ENCODE assay signal across 16 mouse cellular contexts in genomic region chr4:49211582-49211981, GRCm38 (mm10).
A peak's percentile ranks its signal among the peaks of the same experiment; 100 is the strongest.
DNase-seq lines count a peak whose midpoint lies in the region; ATAC-seq and TF ChIP-seq lines count a peak whose summit lies in the region.
"Had no signal": no experiment of that assay in that cellular context is flagged by ENCODE, and none has a peak within 500 bp of the region (broad histone marks: within the 10 kb centered on the region; RNA-seq: fewer than 3 reads in every experiment).

No protein-coding gene starts in this region.

- ATAC-seq in hindbrain, postnatal 0 days: no peak
- no peak for ATAC-seq in hindbrain, embryonic 11.5 days (ENCODE audit: low FRiP score)
- no peak for ATAC-seq in liver, embryonic 14.5 days (ENCODE audit: insufficient read depth)
- ATAC-seq in liver, embryonic 11.5 days (replicated peaks; ENCODE audit: low FRiP score): no peak

- TF ChIP-seq CTCF in hindbrain, postnatal 0 days (IDR thresholded peaks at IDR 0.05; ENCODE audit: low read depth): peak; percentile 47
- 0 out of 2 replicates have a peak, but pooled peaks have one; percentile 8 for TF ChIP-seq CTCF in liver, embryonic 14.5 days (IDR thresholded peaks at IDR 0.05; ENCODE audit: low read depth)
- TF ChIP-seq CTCF in CH12.LX (conservative IDR thresholded peaks at IDR 0.05 in 1 of 2, IDR thresholded peaks at IDR 0.05 in 1 of 2; ENCODE audit: low read depth in 2 of 2, low read length in 2 of 2): peak in 1 of 2 experiments; percentile 63; a peak in 2 of 4 replicates

- H3K4me2 ChIP-seq in hindbrain, postnatal 0 days (ENCODE audit: low read depth, low read length): no peak overlapping the region
- H3K4me2 ChIP-seq in hindbrain, embryonic 11.5 days (replicated peaks; ENCODE audit: low read depth, low read length): no peak overlapping the region
- H3K4me2 ChIP-seq in liver, embryonic 14.5 days (ENCODE audit: low read depth): no peak overlapping the region
- H3K4me2 ChIP-seq in liver, embryonic 11.5 days: no peak overlapping the region
- H3K4me2 ChIP-seq in CH12.LX (ENCODE audit: insufficient read depth, low read depth, poor library complexity, severe bottlenecking): no peak overlapping the region
- H3K4me2 ChIP-seq: embryonic facial prominence, embryonic 13.5 days; hindbrain, embryonic 14.5 days; kidney, embryonic 15.5 days; liver, embryonic 13.5 days; midbrain, embryonic 12.5 days had no signal

- H3K4me1 ChIP-seq in hindbrain, postnatal 0 days (ENCODE audit: insufficient read depth, low read length): peaks cover 4% of the 10 kb centered on the region; the same call in 1 of the 2 replicates
- no peaks in the 10 kb centered on the region for H3K4me1 ChIP-seq in hindbrain, embryonic 11.5 days (replicated peaks; ENCODE audit: control insufficient read depth, insufficient read depth, low read length)
- H3K4me1 ChIP-seq in liver, embryonic 14.5 days (replicated peaks; ENCODE audit: control insufficient read depth in 2 of 2, insufficient read depth in 2 of 2, low read length in 1 of 2): no peaks in the 10 kb centered on the region
- H3K4me1 ChIP-seq in liver, embryonic 11.5 days (replicated peaks; ENCODE audit: control insufficient read depth, insufficient read depth, low read length): no peaks in the 10 kb centered on the region
- H3K4me1 ChIP-seq in CH12.LX (ENCODE audit: control insufficient read depth in 1 of 2, insufficient read depth in 2 of 2): no peaks in the 10 kb centered on the region
- H3K4me1 ChIP-seq: embryonic facial prominence, embryonic 13.5 days; kidney, embryonic 15.5 days; liver, embryonic 13.5 days; midbrain, embryonic 12.5 days had no signal

- peak; percentile 53 for TF ChIP-seq RAD21 in CH12.LX (IDR thresholded peaks at IDR 0.05; ENCODE audit: low read depth, low read length)

- no peak overlapping the region for H3K4me3 ChIP-seq in hindbrain, postnatal 0 days (ENCODE audit: low read length)
- H3K4me3 ChIP-seq in hindbrain, embryonic 11.5 days (ENCODE audit: low read depth, low read length): no peak overlapping the region
- no peak overlapping the region for H3K4me3 ChIP-seq in liver, embryonic 14.5 days (ENCODE audit: insufficient read depth in 1 of 2, low read depth in 2 of 2, low read length in 2 of 2)
- no peak overlapping the region for H3K4me3 ChIP-seq in liver, embryonic 11.5 days (ENCODE audit: low read depth, low read length)
- no peak overlapping the region for H3K4me3 ChIP-seq in CH12.LX (replicated peaks in 1 of 3; ENCODE audit: low read depth in 2 of 3, low read length in 2 of 3, poor library complexity in 1 of 3)
- H3K4me3 ChIP-seq: embryonic facial prominence, embryonic 13.5 days; kidney, embryonic 15.5 days; liver, embryonic 13.5 days; midbrain, embryonic 12.5 days had no signal

- DNase-seq in hindbrain, postnatal 0 days (ENCODE audit: low spot score): peak; percentile 48
- no peak for DNase-seq in hindbrain, embryonic 11.5 days (ENCODE audit: low spot score)
- no peak for DNase-seq in liver, embryonic 14.5 days (ENCODE audit: low read depth in 3 of 3, low spot score in 3 of 3)
- DNase-seq in liver, embryonic 11.5 days (ENCODE audit: low spot score): no peak
- no peak for DNase-seq in CH12.LX (ENCODE audit: extremely low read depth)
- DNase-seq in brain, adult 2 months (ENCODE audit: low read depth, low spot score): peak; percentile 62
- DNase-seq in B cell, adult 2 months: no peak
- DNase-seq: cerebellum, adult 11 months; heart, postnatal 10 days; layer of hippocampus, adult 9-11 months; liver, embryonic 13.5 days; lung, postnatal 4 days had no signal

- no peaks in the 10 kb centered on the region for H3K79me2 ChIP-seq in CH12.LX (replicated peaks; ENCODE audit: control insufficient read depth, extremely low read depth, insufficient read depth, poor library complexity, severe bottlenecking)

- in situ Hi-C loops in CH12.LX (cut with MboI; ENCODE audit: low pct_ligation_motif_present, low pct_unique_long_range_greater_than_20kb, low sequenced_read_pairs): no loop called here

- H3K27me3 ChIP-seq in hindbrain, postnatal 0 days (ENCODE audit: insufficient read depth, low read length): no peaks in the 10 kb centered on the region
- no peaks in the 10 kb centered on the region for H3K27me3 ChIP-seq in hindbrain, embryonic 11.5 days (ENCODE audit: control insufficient read depth, insufficient read depth, low read length)
- H3K27me3 ChIP-seq in liver, embryonic 14.5 days (ENCODE audit: control insufficient read depth, insufficient read depth, low read length): no peaks in the 10 kb centered on the region
- H3K27me3 ChIP-seq in liver, embryonic 11.5 days (replicated peaks; ENCODE audit: control insufficient read depth, insufficient read depth, low read length): no peaks in the 10 kb centered on the region
- no peaks in the 10 kb centered on the region for H3K27me3 ChIP-seq in CH12.LX (replicated peaks)
- H3K27me3 ChIP-seq: embryonic facial prominence, embryonic 13.5 days; kidney, embryonic 15.5 days; liver, embryonic 13.5 days; midbrain, embryonic 12.5 days had no signal

- no peaks in the 10 kb centered on the region for H3K36me3 ChIP-seq in hindbrain, postnatal 0 days (ENCODE audit: insufficient read depth, low read length)
- H3K36me3 ChIP-seq in hindbrain, embryonic 11.5 days (ENCODE audit: control insufficient read depth, insufficient read depth, low read length): no peaks in the 10 kb centered on the region
- H3K36me3 ChIP-seq in liver, embryonic 14.5 days (replicated peaks; ENCODE audit: control insufficient read depth, insufficient read depth, low read depth): no peaks in the 10 kb centered on the region
- no peaks in the 10 kb centered on the region for H3K36me3 ChIP-seq in liver, embryonic 11.5 days (ENCODE audit: control insufficient read depth, insufficient read depth, low read length)
- H3K36me3 ChIP-seq in CH12.LX (replicated peaks in 1 of 2; ENCODE audit: control insufficient read depth in 1 of 2, insufficient read depth in 1 of 2, low read length in 1 of 2): no peaks in the 10 kb centered on the region
- H3K36me3 ChIP-seq: embryonic facial prominence, embryonic 13.5 days; kidney, embryonic 15.5 days; liver, embryonic 13.5 days; midbrain, embryonic 12.5 days had no signal

- H3K9ac ChIP-seq in hindbrain, postnatal 0 days (replicated peaks; ENCODE audit: low read length): no peak overlapping the region
- no peak overlapping the region for H3K9ac ChIP-seq in hindbrain, embryonic 11.5 days (ENCODE audit: low read depth, low read length)
- H3K9ac ChIP-seq in liver, embryonic 14.5 days (replicated peaks): no peak overlapping the region
- no peak overlapping the region for H3K9ac ChIP-seq in liver, embryonic 11.5 days (ENCODE audit: low read depth, low read length)
- no peak overlapping the region for H3K9ac ChIP-seq in CH12.LX (ENCODE audit: insufficient read depth, low read depth)
- H3K9ac ChIP-seq: embryonic facial prominence, embryonic 13.5 days; hindbrain, embryonic 14.5 days; kidney, embryonic 15.5 days; liver, embryonic 13.5 days; midbrain, embryonic 12.5 days had no signal

- dilution Hi-C loops in CH12.LX (cut with MboI; ENCODE audit: extremely low pct_ligation_motif_present, extremely low pct_unique_long_range_greater_than_20kb, low sequenced_read_pairs): no loop called here

- no peak overlapping the region for H3K27ac ChIP-seq in hindbrain, postnatal 0 days
- H3K27ac ChIP-seq in hindbrain, embryonic 11.5 days (ENCODE audit: low read depth, low read length): no peak overlapping the region
- H3K27ac ChIP-seq in liver, embryonic 14.5 days: no peak overlapping the region
- no peak overlapping the region for H3K27ac ChIP-seq in liver, embryonic 11.5 days (ENCODE audit: low read depth, low read length)
- no peak overlapping the region for H3K27ac ChIP-seq in CH12.LX (ENCODE audit: insufficient read depth, low read depth)
- H3K27ac ChIP-seq: embryonic facial prominence, embryonic 13.5 days; hindbrain, embryonic 14.5 days; kidney, embryonic 15.5 days; liver, embryonic 13.5 days; midbrain, embryonic 12.5 days had no signal

- TF ChIP-seq POLR2A in CH12.LX (IDR thresholded peaks at IDR 0.05; ENCODE audit: low read depth, low read length): no peak

- 63% methylated on average over 5 of the region's 5 CpGs for WGBS in hindbrain, postnatal 0 days
- WGBS in hindbrain, embryonic 11.5 days: 72% methylated on average over 5 of the region's 5 CpGs
- WGBS in liver, embryonic 14.5 days (ENCODE audit: insufficient replicate concordance): 57% methylated on average over 5 of the region's 5 CpGs
- WGBS in liver, embryonic 11.5 days: 71% methylated on average over 5 of the region's 5 CpGs

- no peak for TF ChIP-seq EP300 in liver, embryonic 14.5 days (IDR thresholded peaks at IDR 0.05; ENCODE audit: low read depth)
- no peak for TF ChIP-seq EP300 in CH12.LX (IDR thresholded peaks at IDR 0.05; ENCODE audit: low read length)

- no peaks in the 10 kb centered on the region for H3K9me3 ChIP-seq in hindbrain, postnatal 0 days (ENCODE audit: low read length)
- no peaks in the 10 kb centered on the region for H3K9me3 ChIP-seq in hindbrain, embryonic 11.5 days (ENCODE audit: control insufficient read depth, low read length)
- H3K9me3 ChIP-seq in liver, embryonic 14.5 days (ENCODE audit: control insufficient read depth, low read length): no peaks in the 10 kb centered on the region
- H3K9me3 ChIP-seq in liver, embryonic 11.5 days (ENCODE audit: control insufficient read depth, low read length): no peaks in the 10 kb centered on the region
- H3K9me3 ChIP-seq in CH12.LX (replicated peaks; ENCODE audit: low read length): no peaks in the 10 kb centered on the region
- H3K9me3 ChIP-seq: embryonic facial prominence, embryonic 13.5 days; kidney, embryonic 15.5 days; liver, embryonic 13.5 days; midbrain, embryonic 12.5 days had no signal

TF ChIP-seq in CH12.LX, 34 proteins besides CTCF, POLR2A, EP300 and RAD21:
- TF ChIP-seq SMC3 (IDR thresholded peaks at IDR 0.05; ENCODE audit: low read depth, low read length): peak; percentile 76
- TF ChIP-seq NRF1 (IDR thresholded peaks at IDR 0.05; ENCODE audit: low read depth, low read length): no peak

Comparison
In these comparisons a context has a peak if more than half of its experiments do, and no peak if none do; other contexts are left out.
1. DNase-seq: peak in hindbrain, postnatal 0 days (single experiment) and brain, adult 2 months (single experiment); none in hindbrain, embryonic 11.5 days (single experiment), liver, embryonic 14.5 days (0 of 3), liver, embryonic 11.5 days (single experiment), CH12.LX (single experiment) and B cell, adult 2 months (0 of 2).